Mouse (Mus musculus): Measurements from ENCODE around the gene Ssr3. TPM values are rescaled to one million over a fixed set of nuclear protein-coding genes. Genes with fewer than 3 reads are reported as not detected.

The Ssr3 gene
- polyA plus RNA-seq (2014; fragmentation: Illumina TruSeq; extraction: RNeasy Lipid Tissue Mini Kit (QIAGEN cat#74804); ENCODE audit: low read depth, low replicate concordance) = 663 TPM

GRCm38 (mm10) chr3:65392421-65392817 lies at the start of gene Ssr3:
Gene Ssr3 (minus strand): TSS chr3:65392623.

Other genes starting within 250 kb of the Ssr3 start
- gene Tiparp, start 135.8 kb upstream of the Ssr3 start, polyA plus RNA-seq (2014; fragmentation: Illumina TruSeq; extraction: RNeasy Lipid Tissue Mini Kit (QIAGEN cat#74804); ENCODE audit: low read depth, low replicate concordance) = 58.9 TPM